Mouse (Mus musculus) intestine, embryonic 16.5 days (tissue): ENCODE measurements around the gene Eif3m. TPM values are rescaled to one million over a fixed set of nuclear protein-coding genes. Genes with fewer than 3 reads are reported as not detected.
A peak's percentile ranks its signal among the peaks of the same experiment; 100 is the strongest.

Experiments used
- ATAC-seq: fragments of 200-750 bp; cut with Nextera tagmentation; 2 replicates; pipeline ENCODE4 v1.8.0; 2017; ENCODE audit warnings: moderate TSS enrichment, moderate library complexity
- H3K27ac ChIP-seq: fragments of 300-500 bp; sonication (generic); 2 replicates; pipeline ENCODE4 v1.5.1; 2014; ENCODE audit warnings: mild to moderate bottlenecking, low read length
- H3K27me3 ChIP-seq: fragments of 300-500 bp; sonication (generic); replicated peaks from 2 replicates; pipeline ENCODE4 v1.6.1; 2014; ENCODE audit warnings: low read length, control low read depth, mixed read lengths; ENCODE audit not compliant: control insufficient read depth, insufficient read depth
- H3K36me3 ChIP-seq: fragments of 300-500 bp; sonication (generic); 2 replicates; pipeline ENCODE4 v1.6.1; 2014; ENCODE audit warnings: low read length, control low read depth; ENCODE audit not compliant: control insufficient read depth, insufficient read depth
- H3K4me1 ChIP-seq: fragments of 300-500 bp; sonication (generic); 2 replicates; pipeline ENCODE4 v1.6.1; 2014; ENCODE audit warnings: low read length, control low read depth, mixed read lengths; ENCODE audit not compliant: control insufficient read depth, insufficient read depth
- H3K4me2 ChIP-seq: fragments of 300-500 bp; sonication (generic); 2 replicates; pipeline ENCODE4 v1.6.1; 2014; ENCODE audit warnings: low read depth, low read length, control low read depth
- H3K4me3 ChIP-seq: fragments of 300-500 bp; sonication (generic); 2 replicates; pipeline ENCODE4 v1.5.1; 2014; ENCODE audit warnings: mild to moderate bottlenecking, low read length
- H3K9ac ChIP-seq: fragments of 300-500 bp; sonication (generic); 2 replicates; pipeline ENCODE4 v1.6.1; 2014; ENCODE audit warnings: low read depth, low read length
- H3K9me3 ChIP-seq: fragments of 300-500 bp; sonication (generic); 2 replicates; pipeline ENCODE4 v1.6.1; 2016; ENCODE audit warnings: low read length, control low read depth; ENCODE audit not compliant: control insufficient read depth
- WGBS: fragments of 180-500 bp; shearing (Covaris S2); extraction: QIAGEN DNeasy Blood & Tissue Kit; methylation state at CpG from one replicate; pipeline ENCODE4 v1.1.7; 2014; 5-methylcytosine and 5-hydroxymethylcytosine counted together
- polyA plus RNA-seq: library from polyadenylated mRNA; unstranded; fragments of >200 nt; fragmentation: Nextera tagmentation; extraction: Ambion mirVana; gene quantifications from 2 replicates; pipeline ENCODE4 v1.2.1, GENCODE M21; 2015

The Eif3m gene
- polyA plus RNA-seq, 1 experiment from 2014 or later, result 227 TPM

- H3K36me3 ChIP-seq, result no peaks in the 10 kb centered on the region
- no peak overlapping the region for H3K9ac ChIP-seq
- H3K4me2 ChIP-seq, result no peak overlapping the region
- no peak overlapping the region for H3K27ac ChIP-seq
- no peaks in the 10 kb centered on the region for H3K9me3 ChIP-seq
- no peaks in the 10 kb centered on the region for H3K27me3 ChIP-seq
- ATAC-seq, result no peak
- 94% methylated on average over 2 of the region's 2 CpGs for WGBS
- H3K4me3 ChIP-seq, result no peak overlapping the region
- H3K4me1 ChIP-seq, result no peaks in the 10 kb centered on the region
Observed at GRCm38 (mm10) chr2:105021836-105022235, 5.0 kb upstream of the Eif3m start.

- WGBS, result 81% methylated on average over 12 of the region's 12 CpGs
- ATAC-seq, result no peak
- Histone ChIP-seq H3K4me2 (no peak overlapping the region), H3K27ac (no peak overlapping the region), H3K9me3 (no peaks in the 10 kb centered on the region), H3K4me1 (no peaks in the 10 kb centered on the region), H3K27me3 (no peaks in the 10 kb centered on the region), H3K4me3 (no peak overlapping the region), H3K36me3 (no peaks in the 10 kb centered on the region), H3K9ac (no peak overlapping the region)
Observed at GRCm38 (mm10) chr2:105021256-105021655, 4.4 kb upstream of the Eif3m start.

DNA sequence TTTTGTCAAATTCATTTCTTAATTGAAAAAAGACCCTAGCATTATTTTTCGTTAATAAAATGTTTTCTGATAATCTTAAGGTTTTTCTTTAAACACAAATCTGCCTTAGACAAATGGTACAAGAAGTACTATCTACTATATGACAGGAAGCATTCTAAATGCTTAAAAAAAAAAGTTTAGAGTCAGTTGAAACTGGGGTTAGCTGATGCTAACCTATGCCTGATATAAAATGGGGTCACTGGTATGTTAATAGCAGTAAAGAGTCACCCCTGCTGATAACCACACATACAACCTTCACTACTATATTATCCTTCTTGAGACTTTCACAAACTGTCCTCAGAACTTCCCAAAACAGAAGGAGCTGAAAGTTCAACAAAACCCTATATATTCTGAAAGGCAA lies 2.6 kb upstream of the Eif3m start:
- peaks cover 6% of the 10 kb centered on the region for H3K4me1 ChIP-seq
- no peak for ATAC-seq
- no peak overlapping the region for H3K27ac ChIP-seq
- H3K4me2 ChIP-seq, result no peak overlapping the region
- no peak overlapping the region for H3K4me3 ChIP-seq
- 86% methylated on average over 1 of the region's 1 CpGs for WGBS
- H3K27me3 ChIP-seq, result no peaks in the 10 kb centered on the region
- no peaks in the 10 kb centered on the region for H3K36me3 ChIP-seq
- H3K9me3 ChIP-seq, result no peaks in the 10 kb centered on the region
- H3K9ac ChIP-seq, result no peak overlapping the region

- H3K27ac ChIP-seq, result no peak overlapping the region
- H3K4me3 ChIP-seq, result no peak overlapping the region
- WGBS, result 81% methylated on average over 3 of the region's 3 CpGs
- H3K27me3 ChIP-seq, result no peaks in the 10 kb centered on the region
- no peaks in the 10 kb centered on the region for H3K9me3 ChIP-seq
- H3K4me2 ChIP-seq, result peak overlapping the region; percentile 69; the same call in 1 of the 2 replicates
- peaks cover 6% of the 10 kb centered on the region for H3K4me1 ChIP-seq
- no peak overlapping the region for H3K9ac ChIP-seq
- H3K36me3 ChIP-seq, result no peaks in the 10 kb centered on the region
- no peak for ATAC-seq
Observed at GRCm38 (mm10) chr2:105017802-105018201, 922 bp upstream of the Eif3m start.

DNA sequence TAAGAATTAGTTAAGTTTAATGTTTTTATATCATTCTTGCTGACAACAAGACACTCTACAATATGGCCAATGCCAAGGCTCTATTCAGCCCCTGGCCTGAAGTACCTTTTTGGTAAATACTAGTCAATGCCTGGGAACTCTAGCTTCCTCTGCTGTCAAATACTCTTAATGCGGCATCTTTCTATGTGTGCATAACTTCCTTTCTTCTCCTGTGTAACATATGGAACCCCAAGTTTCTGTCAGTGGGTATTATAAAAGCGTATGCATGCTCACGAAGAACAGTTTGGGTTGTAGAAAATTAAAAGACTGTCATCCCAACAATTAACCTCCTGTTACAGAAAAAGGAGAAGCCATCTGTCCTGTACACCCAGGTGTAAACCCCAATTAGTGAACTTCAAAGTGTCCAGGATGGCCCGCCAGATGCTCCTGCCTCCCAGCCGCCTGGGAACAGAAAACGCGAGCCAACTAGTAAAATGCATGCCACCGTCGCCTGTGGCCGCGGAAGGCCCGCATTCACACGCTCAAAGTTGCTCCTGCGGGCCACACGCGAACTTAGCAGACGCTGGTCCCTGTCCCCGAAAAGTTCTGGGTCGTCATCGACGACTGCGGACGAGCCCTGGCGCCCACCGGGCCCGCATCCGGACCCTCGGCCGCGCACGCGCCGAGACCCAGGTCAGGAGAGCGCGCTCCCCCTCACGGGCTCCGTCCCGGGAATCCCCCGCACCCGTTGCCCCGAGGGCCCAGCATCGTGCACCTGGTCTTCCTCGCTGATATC lies 501 bp downstream of the Eif3m start:
- Histone ChIP-seq H3K27ac (peak overlapping the region; percentile 39), H3K4me2 (peak overlapping the region; percentile 66), H3K36me3 (peaks cover 1% of the 10 kb centered on the region; the same call in 1 of the 2 replicates), H3K4me3 (peak overlapping the region; percentile 90), H3K9ac (peak overlapping the region; percentile 92), H3K9me3 (no peaks in the 10 kb centered on the region), H3K4me1 (peaks cover 6% of the 10 kb centered on the region), H3K27me3 (no peaks in the 10 kb centered on the region)
- WGBS, result under 1% methylated on average over 43 of the region's 43 CpGs
- peak; percentile 79 for ATAC-seq

GRCm38 (mm10) chr2:105007236-105007635 lies 9.6 kb downstream of the Eif3m start:
- Histone ChIP-seq H3K9ac (no peak overlapping the region), H3K36me3 (peaks cover 12% of the 10 kb centered on the region; the same call in 1 of the 2 replicates), H3K27ac (no peak overlapping the region), H3K4me1 (no peaks in the 10 kb centered on the region), H3K27me3 (no peaks in the 10 kb centered on the region), H3K4me2 (no peak overlapping the region), H3K9me3 (no peaks in the 10 kb centered on the region), H3K4me3 (no peak overlapping the region)
- ATAC-seq, result no peak

- no peaks in the 10 kb centered on the region for H3K36me3 ChIP-seq
- no peaks in the 10 kb centered on the region for H3K27me3 ChIP-seq
- H3K4me1 ChIP-seq, result no peaks in the 10 kb centered on the region
- WGBS, result 70% methylated on average over 3 of the region's 3 CpGs
- H3K4me3 ChIP-seq, result no peak overlapping the region
- H3K4me2 ChIP-seq, result no peak overlapping the region
- ATAC-seq, result no peak
- H3K27ac ChIP-seq, result no peak overlapping the region
- no peaks in the 10 kb centered on the region for H3K9me3 ChIP-seq
- H3K9ac ChIP-seq, result no peak overlapping the region
Observed at GRCm38 (mm10) chr2:104996201-104996600, 20.7 kb downstream of the Eif3m start.

DNA sequence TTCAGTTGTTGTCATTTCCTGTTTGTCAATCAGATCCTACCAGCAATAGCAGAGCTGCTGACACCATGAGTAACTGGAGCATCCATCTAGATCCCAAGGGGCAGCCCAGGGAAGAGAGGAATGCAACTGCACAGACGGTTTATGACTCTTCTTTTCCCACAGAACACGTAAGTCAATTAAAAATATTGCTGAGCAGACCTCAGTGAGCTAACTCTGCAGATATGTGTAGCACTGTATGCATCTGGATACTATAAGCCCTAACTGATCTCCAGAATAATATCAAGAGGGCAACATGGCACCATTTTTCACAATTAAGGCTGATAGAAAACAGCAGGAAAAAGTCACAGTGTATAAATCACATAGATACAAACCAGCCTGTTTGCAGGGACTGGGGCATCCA lies 22.4 kb downstream of the Eif3m start:
- no peak overlapping the region for H3K4me3 ChIP-seq
- no peaks in the 10 kb centered on the region for H3K27me3 ChIP-seq
- H3K4me1 ChIP-seq, result no peaks in the 10 kb centered on the region
- no peak overlapping the region for H3K9ac ChIP-seq
- H3K4me2 ChIP-seq, result no peak overlapping the region
- no peaks in the 10 kb centered on the region for H3K9me3 ChIP-seq
- no peak overlapping the region for H3K27ac ChIP-seq
- no peaks in the 10 kb centered on the region for H3K36me3 ChIP-seq
- WGBS, result 36% methylated on average over 2 of the region's 2 CpGs
- ATAC-seq, result no peak

DNA sequence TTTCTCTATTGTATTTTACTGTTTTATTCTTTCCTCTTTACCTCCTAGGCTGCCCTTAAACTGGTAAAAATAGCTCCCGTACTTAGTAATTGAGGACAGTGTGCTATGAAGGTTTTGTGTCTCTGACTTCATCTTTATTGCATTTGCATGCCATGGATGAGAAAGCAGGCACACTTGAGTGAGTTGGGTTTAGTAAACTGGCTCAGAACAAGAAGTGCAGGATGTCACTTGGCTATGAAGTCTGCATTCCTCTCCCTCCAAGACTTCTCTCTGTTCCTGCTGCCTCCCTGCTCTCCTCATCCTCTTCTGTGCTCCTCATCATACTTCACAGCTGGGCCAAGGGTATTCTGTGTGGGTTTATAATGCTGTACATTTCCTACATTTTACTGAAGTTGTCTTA lies 27.9 kb downstream of the Eif3m start:
- WGBS, result 77% methylated on average over 1 of the region's 1 CpGs

GRCm38 (mm10) chr2:104985796-104986195 lies 31.1 kb downstream of the Eif3m start:
- 53% methylated on average over 3 of the region's 3 CpGs for WGBS
- Histone ChIP-seq H3K27me3 (no peaks in the 10 kb centered on the region), H3K4me3 (no peak overlapping the region), H3K9ac (no peak overlapping the region), H3K9me3 (no peaks in the 10 kb centered on the region), H3K4me2 (no peak overlapping the region), H3K36me3 (no peaks in the 10 kb centered on the region), H3K27ac (no peak overlapping the region), H3K4me1 (no peaks in the 10 kb centered on the region)
- no peak for ATAC-seq

More for the DNA sequence above, 27.9 kb downstream of the Eif3m start:
- ATAC-seq, result no peak
- no peak overlapping the region for H3K9ac ChIP-seq
- no peak overlapping the region for H3K4me2 ChIP-seq
- H3K4me3 ChIP-seq, result no peak overlapping the region
- no peak overlapping the region for H3K27ac ChIP-seq
- no peaks in the 10 kb centered on the region for H3K27me3 ChIP-seq
- H3K36me3 ChIP-seq, result no peaks in the 10 kb centered on the region
- no peaks in the 10 kb centered on the region for H3K9me3 ChIP-seq
- no peaks in the 10 kb centered on the region for H3K4me1 ChIP-seq
